Mouse (Mus musculus) liver, adult 2 months (tissue): ENCODE data around the gene Uhrf2. TPM values are rescaled to one million over a fixed set of nuclear protein-coding genes. Genes with fewer than 3 reads are reported as not detected.
"Not testable (repeated sequence)": the region's sequence is repeated elsewhere in the genome, so short reads cannot be mapped to it uniquely, and the experiment has no call there.

Source experiments
- DNase-seq: peaks from one replicate; pipeline ENCODE4 v3.0.0-alpha.2; 2011; ENCODE audit warnings: low read depth, low spot score; ENCODE audit errors: extremely low read depth
- H3K27ac ChIP-seq: fragments of 200-500 bp; replicated peaks from 2 replicates; pipeline ENCODE4 v1.5.1; 2012; ENCODE audit warnings: low read depth, mild to moderate bottlenecking, control low read depth, inconsistent platforms, low read length; ENCODE audit not compliant: insufficient read depth
- H3K27me3 ChIP-seq: fragments of 200-500 bp; 2 replicates; pipeline ENCODE4 v1.6.1; 2012; ENCODE audit warnings: mild to moderate bottlenecking, moderate library complexity, low read length, inconsistent platforms; ENCODE audit not compliant: control insufficient read depth, insufficient read depth
- H3K36me3 ChIP-seq: fragments of 200-500 bp; 2 replicates; pipeline ENCODE4 v1.6.1; 2012; ENCODE audit warnings: low read length, inconsistent platforms; ENCODE audit not compliant: control insufficient read depth, insufficient read depth
- H3K4me1 ChIP-seq: fragments of 200-500 bp; 2 replicates; pipeline ENCODE4 v1.6.1; 2011; ENCODE audit warnings: low read length; ENCODE audit not compliant: control insufficient read depth, insufficient read depth
- H3K4me3 ChIP-seq: fragments of 200-500 bp; 2 replicates; pipeline ENCODE4 v1.5.1; 2011; ENCODE audit warnings: low read depth, mild to moderate bottlenecking, control low read depth, low read length, moderate library complexity; ENCODE audit not compliant: insufficient read depth
- H3K79me2 ChIP-seq: fragments of 200-500 bp; 2 replicates; pipeline ENCODE4 v1.6.1; 2012; ENCODE audit warnings: inconsistent platforms, mild to moderate bottlenecking, low read length, moderate library complexity; ENCODE audit not compliant: control insufficient read depth, insufficient read depth
- H3K9ac ChIP-seq: fragments of 200-500 bp; 2 replicates; pipeline ENCODE4 v1.6.1; 2012; ENCODE audit warnings: low read depth, mild to moderate bottlenecking, control low read depth, inconsistent platforms, low read length
- CTCF ChIP-seq: fragments of 200-500 bp; IDR thresholded peaks from 2 replicates; pipeline ENCODE4 v1.5.1; 2011; ENCODE audit warnings: low read depth, low read length, control low read depth
- POLR2A ChIP-seq: fragments of 200-500 bp; IDR thresholded peaks from 2 replicates; pipeline ENCODE4 v1.6.1; 2011; ENCODE audit warnings: low read length, control low read depth; ENCODE audit not compliant: insufficient read depth; ENCODE audit errors: extremely low read depth
- WGBS: fragments of 180-500 bp; shearing (Covaris S2); methylation state at CpG from one replicate; pipeline ENCODE4 v1.1.7; 2018; 5-methylcytosine and 5-hydroxymethylcytosine counted together
- polyA plus RNA-seq: library from polyadenylated mRNA; depleted of rRNA; stranded (reverse); fragments of >200 nt; gene quantifications from 2 replicates; pipeline ENCODE4 v1.2.3, GENCODE M21; 2012
- total RNA-seq: library from RNA; depleted of rRNA; stranded (reverse); fragments of >200 nt; gene quantifications from 2 replicates; pipeline ENCODE4 v1.2.3, GENCODE M21; 2014

Gene Uhrf2
- total and polyA plus RNA-seq, 2 experiments, result 21.8 to 40.7 TPM

- no peaks in the 10 kb centered on the region for H3K4me1 ChIP-seq
- WGBS, result 90% methylated on average over 9 of the region's 9 CpGs
- H3K36me3 ChIP-seq, result no peaks in the 10 kb centered on the region
- no peaks in the 10 kb centered on the region for H3K27me3 ChIP-seq
- H3K79me2 ChIP-seq, result no peaks in the 10 kb centered on the region
- no peak within 1 kb of the TSS for H3K4me3 ChIP-seq
- no peak within 1 kb of the TSS for H3K9ac ChIP-seq
- TF ChIP-seq POLR2A (no peak), CTCF (no peak)
- no peak within 1 kb of the TSS for H3K27ac ChIP-seq
- no peak for DNase-seq
Observed at GRCm38 (mm10) chr19:30003621-30004020, 26.7 kb upstream of the Uhrf2 start, which contains the start of gene Trpd52l3. Gene Trpd52l3 (plus strand): TSS chr19:30003790.

- no peak overlapping the region for H3K27ac ChIP-seq
- WGBS, result 88% methylated on average over 3 of the region's 3 CpGs
- no peak overlapping the region for H3K9ac ChIP-seq
- DNase-seq, result no peak
- no peaks in the 10 kb centered on the region for H3K79me2 ChIP-seq
- H3K4me1 ChIP-seq, result 0 out of 2 replicates have a peak, but pooled peaks cover 3% of the 10 kb centered on the region
- no peak for TF ChIP-seq POLR2A
- TF ChIP-seq CTCF, result no peak
- no peaks in the 10 kb centered on the region for H3K27me3 ChIP-seq
- H3K36me3 ChIP-seq, result no peaks in the 10 kb centered on the region
- no peak overlapping the region for H3K4me3 ChIP-seq
Observed at GRCm38 (mm10) chr19:30006371-30006770, 23.9 kb upstream of the Uhrf2 start.

- 35% methylated on average over 13 of the region's 13 CpGs for WGBS
- H3K4me3 ChIP-seq, result no peak overlapping the region
Observed at GRCm38 (mm10) chr19:30010520-30011296, 19.6 kb upstream of the Uhrf2 start.

GRCm38 (mm10) chr19:30014331-30014730 lies 16.0 kb upstream of the Uhrf2 start:
- 87% methylated on average over 3 of the region's 3 CpGs for WGBS
- H3K79me2 ChIP-seq, result no peaks in the 10 kb centered on the region
- no peak for DNase-seq

More at GRCm38 (mm10) chr19:30010520-30011296, 19.6 kb upstream of the Uhrf2 start:
- 0 out of 2 replicates have a peak, but pooled peaks cover 3% of the 10 kb centered on the region for H3K4me1 ChIP-seq
- no peaks in the 10 kb centered on the region for H3K27me3 ChIP-seq
- H3K79me2 ChIP-seq, result no peaks in the 10 kb centered on the region
- peak overlapping the region; percentile 46; the same call in 1 of the 2 replicates for H3K27ac ChIP-seq
- peak; percentile 82 for DNase-seq
- TF ChIP-seq CTCF, result no peak
- no peak for TF ChIP-seq POLR2A
- no peaks in the 10 kb centered on the region for H3K36me3 ChIP-seq
- no peak overlapping the region for H3K9ac ChIP-seq

GRCm38 (mm10) chr19:30016156-30016555 lies 14.2 kb upstream of the Uhrf2 start:
- peak overlapping the region; percentile 39; the same call in 1 of the 2 replicates for H3K9ac ChIP-seq
- H3K36me3 ChIP-seq, result no peaks in the 10 kb centered on the region
- peak; percentile 95 for DNase-seq
- TF ChIP-seq POLR2A, result no peak
- no peak for TF ChIP-seq CTCF
- H3K27me3 ChIP-seq, result no peaks in the 10 kb centered on the region
- H3K4me1 ChIP-seq, result peaks cover 3% of the 10 kb centered on the region; the same call in 1 of the 2 replicates
- WGBS, result 28% methylated on average over 6 of the region's 6 CpGs
- H3K27ac ChIP-seq, result peak overlapping the region; percentile 66
- no peaks in the 10 kb centered on the region for H3K79me2 ChIP-seq
- H3K4me3 ChIP-seq, result no peak overlapping the region

More at GRCm38 (mm10) chr19:30014331-30014730, 16.0 kb upstream of the Uhrf2 start:
- H3K27ac ChIP-seq, result no peak overlapping the region
- no peaks in the 10 kb centered on the region for H3K36me3 ChIP-seq
- H3K4me3 ChIP-seq, result no peak overlapping the region
- no peaks in the 10 kb centered on the region for H3K27me3 ChIP-seq
- TF ChIP-seq POLR2A, result no peak
- no peak for TF ChIP-seq CTCF
- peaks cover 6% of the 10 kb centered on the region; the same call in 1 of the 2 replicates for H3K4me1 ChIP-seq
- H3K9ac ChIP-seq, result no peak overlapping the region

- not testable (repeated sequence) for H3K4me3 ChIP-seq, H3K4me1 ChIP-seq, H3K27me3 ChIP-seq, H3K9ac ChIP-seq, H3K36me3 ChIP-seq, H3K79me2 ChIP-seq, H3K27ac ChIP-seq, DNase-seq
- 94% methylated on average over 10 of the region's 10 CpGs for WGBS
Observed at GRCm38 (mm10) chr19:30023419-30023818, 6.9 kb upstream of the Uhrf2 start.
